Mouse (Mus musculus) midbrain, embryonic 12.5 days (tissue): Measurements from ENCODE around the gene Fyn. TPM values are rescaled to one million over a fixed set of nuclear protein-coding genes. Genes with fewer than 3 reads are reported as not detected.

Source experiments
- ATAC-seq: fragments of 200-750 bp; cut with Nextera tagmentation; 2 replicates; pipeline ENCODE4 v1.8.0; 2017; ENCODE audit warnings: low read depth, moderate TSS enrichment, moderate library complexity; ENCODE audit not compliant: low FRiP score
- H3K27ac ChIP-seq: fragments of 300-500 bp; sonication (generic); replicated peaks from 2 replicates; pipeline ENCODE4 v1.5.1; 2016; ENCODE audit warnings: mild to moderate bottlenecking
- H3K27me3 ChIP-seq: fragments of 300-500 bp; sonication (generic); 2 replicates; pipeline ENCODE4 v1.6.1; 2016; ENCODE audit warnings: mild to moderate bottlenecking
- H3K36me3 ChIP-seq: fragments of 300-500 bp; sonication (generic); 2 replicates; pipeline ENCODE4 v1.6.1; 2016
- H3K4me1 ChIP-seq: fragments of 300-500 bp; sonication (generic); 2 replicates; pipeline ENCODE4 v1.6.1; 2016
- H3K4me2 ChIP-seq: fragments of 300-500 bp; sonication (generic); replicated peaks from 2 replicates; pipeline ENCODE4 v1.6.1; 2016; ENCODE audit warnings: mild to moderate bottlenecking, moderate library complexity
- H3K4me3 ChIP-seq: fragments of 300-500 bp; sonication (generic); 2 replicates; pipeline ENCODE4 v1.5.1; 2016; ENCODE audit warnings: mild to moderate bottlenecking
- H3K9ac ChIP-seq: fragments of 300-500 bp; sonication (generic); replicated peaks from 2 replicates; pipeline ENCODE4 v1.6.1; 2016; ENCODE audit warnings: mild to moderate bottlenecking, moderate library complexity
- H3K9me3 ChIP-seq: fragments of 300-500 bp; sonication (generic); 2 replicates; pipeline ENCODE4 v1.6.1; 2016; ENCODE audit warnings: mild to moderate bottlenecking
- WGBS: fragments of 180-500 bp; shearing (Covaris S2); methylation state at CpG from one replicate; pipeline ENCODE4 v1.1.7; 2016; 5-methylcytosine and 5-hydroxymethylcytosine counted together
- polyA plus RNA-seq: library from polyadenylated mRNA; unstranded; fragments of >200 nt; fragmentation: Nextera tagmentation; extraction: Ambion mirVana; gene quantifications from 2 replicates; pipeline ENCODE4 v1.2.1, GENCODE M21; 2016

Gene Fyn
- polyA plus RNA-seq, 1 experiment from 2014 or later, result 52.7 TPM

DNA sequence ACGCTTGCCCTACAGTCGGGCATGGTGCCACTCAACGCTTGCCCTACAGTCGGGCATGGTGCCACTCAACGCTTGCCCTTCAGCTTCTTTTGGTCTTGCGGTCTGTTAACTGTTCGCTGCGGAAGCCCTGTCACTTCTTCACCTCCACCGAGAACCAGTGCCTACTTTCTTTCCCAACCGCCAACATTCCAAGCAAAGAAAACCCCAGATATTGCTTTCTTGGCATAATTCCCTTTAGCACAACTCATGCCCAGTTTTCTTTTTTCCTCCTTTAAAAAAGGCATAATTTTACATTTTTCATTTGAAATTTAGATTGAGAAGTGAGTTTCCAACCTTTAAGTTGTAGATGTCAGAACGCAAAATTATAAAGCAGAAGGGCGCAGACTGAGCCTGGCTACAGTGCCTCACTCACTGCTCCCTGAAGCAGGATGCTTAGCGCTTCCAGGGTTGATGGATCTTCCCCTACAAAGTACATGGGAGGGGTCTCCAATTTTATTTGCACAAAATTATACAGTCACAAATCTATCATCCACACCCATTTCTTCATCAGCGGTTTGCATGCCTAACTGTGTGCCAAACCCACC, 18.8 kb upstream of the Fyn start:
- H3K4me1 ChIP-seq, result 0 out of 2 replicates have a peak, but pooled peaks cover 3% of the 10 kb centered on the region
- 96% methylated on average over 14 of the region's 14 CpGs for WGBS
- no peak overlapping the region for H3K4me3 ChIP-seq
- H3K36me3 ChIP-seq, result no peaks in the 10 kb centered on the region
- H3K9ac ChIP-seq, result no peak overlapping the region
- no peaks in the 10 kb centered on the region for H3K27me3 ChIP-seq
- ATAC-seq, result no peak
- no peak overlapping the region for H3K4me2 ChIP-seq
- no peaks in the 10 kb centered on the region for H3K9me3 ChIP-seq
- H3K27ac ChIP-seq, result no peak overlapping the region

DNA sequence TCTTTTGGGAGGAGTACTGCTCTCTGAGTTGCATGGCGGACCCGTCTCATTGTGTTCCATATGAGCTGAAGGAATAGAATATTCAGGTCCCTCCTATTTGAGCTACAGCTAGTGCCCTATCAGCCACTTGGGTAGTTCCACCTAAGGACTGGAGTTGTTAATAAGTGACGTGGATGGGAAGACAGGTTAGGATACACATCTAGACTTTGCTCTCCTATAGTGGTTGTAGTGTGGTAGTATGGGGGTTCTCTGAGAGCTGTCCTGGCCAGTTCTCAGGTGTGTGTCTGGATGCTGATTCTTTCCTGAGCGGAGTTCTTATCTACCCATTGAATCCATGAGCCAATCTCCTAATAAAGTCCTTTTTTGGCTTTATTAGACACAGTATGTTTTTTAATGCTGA, 4.5 kb upstream of the Fyn start:
- Histone ChIP-seq H3K27me3 (no peaks in the 10 kb centered on the region), H3K4me3 (no peak overlapping the region), H3K27ac (no peak overlapping the region), H3K9me3 (no peaks in the 10 kb centered on the region), H3K4me2 (no peak overlapping the region), H3K36me3 (no peaks in the 10 kb centered on the region), H3K4me1 (0 out of 2 replicates have a peak, but pooled peaks cover 6% of the 10 kb centered on the region), H3K9ac (no peak overlapping the region)
- ATAC-seq, result no peak
- 86% methylated on average over 4 of the region's 4 CpGs for WGBS

DNA sequence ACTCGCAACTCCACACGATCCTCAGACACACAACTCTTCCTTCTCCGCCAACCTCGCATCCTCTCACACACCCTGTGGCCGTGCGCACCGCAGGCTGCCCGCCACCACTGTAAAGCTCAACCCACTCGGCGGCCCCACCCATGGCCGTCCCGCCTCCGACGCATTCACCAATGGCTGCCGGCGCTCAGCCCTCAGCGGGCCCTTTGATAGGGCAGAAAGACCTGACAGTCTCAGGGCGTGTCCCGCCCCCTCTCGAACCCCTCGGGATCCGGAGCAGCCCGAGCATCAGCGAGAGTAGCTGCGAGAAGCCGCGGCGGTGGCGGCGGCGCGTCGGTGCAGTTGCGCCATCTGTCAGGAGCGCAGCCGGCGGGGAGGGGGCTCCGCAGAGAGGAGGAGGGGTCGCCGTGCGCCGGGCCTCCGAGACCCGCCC, 862 bp downstream of the Fyn start:
- peak overlapping the region; percentile 74 for H3K4me2 ChIP-seq
- H3K9ac ChIP-seq, result peak overlapping the region; percentile 93
- under 1% methylated on average over 32 of the region's 44 CpGs for WGBS
- peak overlapping the region; percentile 97 for H3K27ac ChIP-seq
- H3K36me3 ChIP-seq, result no peaks in the 10 kb centered on the region
- ATAC-seq, result peak; percentile 99
- H3K4me3 ChIP-seq, result peak overlapping the region; percentile 90
- H3K27me3 ChIP-seq, result no peaks in the 10 kb centered on the region
- H3K9me3 ChIP-seq, result no peaks in the 10 kb centered on the region
- H3K4me1 ChIP-seq, result peaks cover 38% of the 10 kb centered on the region

DNA sequence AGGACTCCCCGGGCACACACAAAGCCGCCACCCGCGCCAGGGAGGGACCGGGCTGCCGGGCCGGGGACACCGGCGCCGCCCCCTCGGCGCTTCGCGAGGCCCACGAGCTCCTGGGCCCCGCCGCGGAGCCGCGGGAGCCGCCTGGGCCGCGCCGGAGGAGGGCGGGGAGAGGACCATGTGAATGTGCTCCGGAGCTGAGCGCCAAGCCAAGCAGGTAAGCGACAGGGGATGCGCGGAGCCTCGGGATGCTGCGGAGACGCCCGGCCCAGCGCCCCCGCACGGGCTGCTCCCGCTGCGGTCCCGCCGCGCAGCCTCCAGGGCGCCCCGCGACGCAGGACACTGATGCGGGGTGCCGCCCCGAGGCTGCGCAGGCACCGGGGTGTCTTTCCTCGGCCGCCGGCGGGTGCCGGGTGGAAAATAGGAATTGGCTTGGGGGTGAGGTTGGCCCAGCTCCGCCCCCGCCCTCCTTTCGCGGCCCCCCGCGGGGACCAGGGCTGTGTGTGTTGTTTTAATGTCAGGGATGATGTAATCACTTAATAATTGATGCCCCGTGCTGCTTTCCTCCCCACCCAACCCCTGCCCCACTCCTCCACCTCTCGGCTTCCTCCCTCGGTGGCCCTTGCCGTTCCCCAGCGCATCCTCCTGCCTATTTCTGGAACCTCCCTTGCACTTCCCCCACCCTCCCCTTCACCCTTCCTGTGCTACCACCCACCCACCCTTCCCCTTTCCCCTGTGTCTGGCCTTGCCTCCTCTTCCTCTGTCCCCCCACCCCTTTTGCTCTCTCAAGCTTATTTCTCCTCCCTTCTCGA, 1.5 kb downstream of the Fyn start:
- Histone ChIP-seq H3K9ac (peak overlapping the region; percentile 93), H3K9me3 (no peaks in the 10 kb centered on the region), H3K4me3 (peak overlapping the region; percentile 90), H3K27ac (peak overlapping the region; percentile 97), H3K36me3 (no peaks in the 10 kb centered on the region), H3K4me1 (peaks cover 38% of the 10 kb centered on the region), H3K27me3 (no peaks in the 10 kb centered on the region), H3K4me2 (peak overlapping the region; percentile 74)
- WGBS, result under 1% methylated on average over 55 of the region's 68 CpGs
- ATAC-seq, result peak; percentile 39

DNA sequence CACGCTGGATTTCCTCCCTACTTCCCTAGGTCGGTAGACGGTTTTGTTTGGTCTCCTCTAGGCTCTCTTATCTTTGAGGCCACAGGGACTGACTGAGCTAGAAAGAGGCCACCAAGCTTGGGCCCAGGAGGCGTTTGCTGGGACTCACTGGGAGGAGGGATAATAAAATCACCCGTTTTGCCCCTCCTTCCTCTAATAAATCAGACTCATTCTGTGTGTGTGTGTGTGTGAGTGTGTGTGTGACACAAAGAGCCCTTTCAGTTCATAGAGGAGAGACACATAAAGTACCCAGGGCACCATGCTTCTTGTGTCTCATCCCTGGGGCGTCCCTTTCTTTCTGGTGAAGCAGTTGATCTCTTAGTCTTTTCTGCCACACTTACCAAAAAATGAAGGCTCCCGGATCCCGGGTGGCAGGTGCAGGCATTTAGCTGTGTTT, 2.1 kb downstream of the Fyn start:
- H3K27ac ChIP-seq, result peak overlapping the region; percentile 97
- WGBS, result 3% methylated on average over 8 of the region's 8 CpGs
- no peaks in the 10 kb centered on the region for H3K36me3 ChIP-seq
- H3K9me3 ChIP-seq, result no peaks in the 10 kb centered on the region
- H3K27me3 ChIP-seq, result no peaks in the 10 kb centered on the region
- peak; percentile 2 for ATAC-seq
- peak overlapping the region; percentile 90 for H3K4me3 ChIP-seq
- H3K4me2 ChIP-seq, result peak overlapping the region; percentile 74
- H3K9ac ChIP-seq, result peak overlapping the region; percentile 93
- H3K4me1 ChIP-seq, result peaks cover 38% of the 10 kb centered on the region

DNA sequence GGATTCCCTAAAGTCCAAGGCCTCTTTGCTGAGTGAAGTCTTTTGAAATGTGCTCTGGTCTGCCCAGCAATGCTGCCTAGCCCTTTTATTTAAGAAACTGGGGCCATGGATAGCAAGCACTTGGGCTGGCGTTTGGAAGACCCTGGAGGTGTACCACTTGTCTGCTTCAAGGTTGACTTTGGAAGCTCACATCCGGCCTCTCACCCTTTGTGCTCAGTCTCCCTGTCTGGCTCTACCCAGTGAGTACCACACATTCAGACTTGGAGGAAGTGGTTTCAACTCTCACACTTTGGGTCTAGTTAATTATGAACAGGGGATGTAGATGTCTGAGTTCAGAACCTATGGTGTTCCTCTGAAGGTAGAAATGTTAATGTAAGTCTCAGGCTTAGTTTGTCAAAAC, 2.8 kb downstream of the Fyn start:
- Histone ChIP-seq H3K4me3 (peak overlapping the region; percentile 90), H3K9ac (peak overlapping the region; percentile 93), H3K36me3 (no peaks in the 10 kb centered on the region), H3K4me2 (peak overlapping the region; percentile 74), H3K27ac (0 out of 2 replicates have a peak overlapping the region, but pooled peaks have one; percentile 97), H3K9me3 (no peaks in the 10 kb centered on the region), H3K27me3 (no peaks in the 10 kb centered on the region), H3K4me1 (peaks cover 40% of the 10 kb centered on the region)
- ATAC-seq, result no peak
- 46% methylated on average over 2 of the region's 2 CpGs for WGBS

DNA sequence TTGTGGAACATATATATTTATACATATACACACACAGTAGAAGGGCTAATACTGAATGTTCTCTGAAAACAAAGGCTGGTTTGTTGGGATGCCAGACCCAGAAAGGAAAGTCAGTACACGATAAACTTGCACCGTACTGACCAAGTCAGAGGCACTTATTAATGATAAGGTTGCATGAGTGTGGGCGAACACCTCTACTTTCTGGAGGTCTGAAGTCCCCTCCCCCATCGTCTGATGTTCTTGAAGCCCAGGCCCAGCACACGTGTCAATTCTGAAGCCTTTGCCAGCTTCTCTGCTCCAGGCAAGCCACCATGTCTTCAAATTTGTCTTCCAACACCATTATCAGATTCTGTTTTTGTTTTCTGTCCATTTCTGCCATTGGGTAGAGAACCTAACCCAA, 3.3 kb downstream of the Fyn start:
- Histone ChIP-seq H3K9ac (no peak overlapping the region), H3K36me3 (no peaks in the 10 kb centered on the region), H3K27ac (no peak overlapping the region), H3K4me2 (peak overlapping the region; percentile 74), H3K4me3 (no peak overlapping the region), H3K27me3 (no peaks in the 10 kb centered on the region), H3K4me1 (peaks cover 45% of the 10 kb centered on the region), H3K9me3 (no peaks in the 10 kb centered on the region)
- ATAC-seq, result no peak
- WGBS, result 89% methylated on average over 5 of the region's 5 CpGs

DNA sequence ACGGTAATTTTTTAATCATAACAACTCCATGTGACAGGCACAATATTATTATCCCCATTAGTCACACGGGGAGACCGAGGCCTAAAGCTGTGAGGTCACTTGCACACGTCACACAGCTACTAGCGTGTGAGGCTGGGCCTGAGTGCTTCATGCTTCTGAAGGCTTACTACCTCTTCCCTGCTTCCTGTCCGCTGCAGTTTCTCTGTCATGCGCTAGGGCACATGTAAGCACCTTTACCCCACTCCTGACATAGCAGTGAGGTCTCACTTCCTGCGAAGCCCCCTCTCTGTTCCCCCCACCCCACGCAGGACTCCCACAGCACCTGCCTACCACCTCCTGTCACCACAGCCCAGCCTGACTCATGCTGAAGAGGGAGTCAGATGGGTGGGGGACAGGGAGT, 8.0 kb downstream of the Fyn start:
- H3K9me3 ChIP-seq, result no peaks in the 10 kb centered on the region
- H3K9ac ChIP-seq, result no peak overlapping the region
- no peak overlapping the region for H3K27ac ChIP-seq
- peaks cover 3% of the 10 kb centered on the region; the same call in 1 of the 2 replicates for H3K36me3 ChIP-seq
- H3K27me3 ChIP-seq, result no peaks in the 10 kb centered on the region
- no peak overlapping the region for H3K4me3 ChIP-seq
- no peak for ATAC-seq
- H3K4me2 ChIP-seq, result no peak overlapping the region
- 89% methylated on average over 9 of the region's 9 CpGs for whole genome bisulfite sequencing
- peaks cover 50% of the 10 kb centered on the region for H3K4me1 ChIP-seq

DNA sequence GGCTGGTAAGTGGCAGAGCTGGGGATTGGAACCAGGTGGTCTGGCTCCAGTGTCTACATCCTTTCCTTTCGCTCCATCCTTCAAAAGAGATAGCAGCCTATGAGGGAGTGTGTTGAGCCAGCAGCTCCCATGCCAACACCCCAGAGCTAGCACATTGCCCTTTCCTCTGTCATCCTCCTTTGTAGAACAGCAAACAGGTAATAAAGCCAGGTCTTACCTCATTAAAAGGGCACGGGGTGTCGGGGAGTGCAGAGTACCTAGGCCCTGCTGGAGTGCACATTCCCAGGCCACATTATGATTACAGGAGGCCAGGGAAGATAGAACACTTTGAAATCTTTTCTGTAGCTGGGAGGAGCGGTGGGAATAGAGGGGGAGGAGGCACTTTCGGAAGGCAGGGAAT, 8.6 kb downstream of the Fyn start:
- no peaks in the 10 kb centered on the region for H3K9me3 ChIP-seq
- H3K27ac ChIP-seq, result no peak overlapping the region
- no peak overlapping the region for H3K4me2 ChIP-seq
- no peak overlapping the region for H3K9ac ChIP-seq
- peaks cover 44% of the 10 kb centered on the region for H3K4me1 ChIP-seq
- no peak for ATAC-seq
- H3K36me3 ChIP-seq, result peaks cover 3% of the 10 kb centered on the region; the same call in 1 of the 2 replicates
- no peaks in the 10 kb centered on the region for H3K27me3 ChIP-seq
- H3K4me3 ChIP-seq, result no peak overlapping the region
- 88% methylated on average over 5 of the region's 5 CpGs for WGBS

DNA sequence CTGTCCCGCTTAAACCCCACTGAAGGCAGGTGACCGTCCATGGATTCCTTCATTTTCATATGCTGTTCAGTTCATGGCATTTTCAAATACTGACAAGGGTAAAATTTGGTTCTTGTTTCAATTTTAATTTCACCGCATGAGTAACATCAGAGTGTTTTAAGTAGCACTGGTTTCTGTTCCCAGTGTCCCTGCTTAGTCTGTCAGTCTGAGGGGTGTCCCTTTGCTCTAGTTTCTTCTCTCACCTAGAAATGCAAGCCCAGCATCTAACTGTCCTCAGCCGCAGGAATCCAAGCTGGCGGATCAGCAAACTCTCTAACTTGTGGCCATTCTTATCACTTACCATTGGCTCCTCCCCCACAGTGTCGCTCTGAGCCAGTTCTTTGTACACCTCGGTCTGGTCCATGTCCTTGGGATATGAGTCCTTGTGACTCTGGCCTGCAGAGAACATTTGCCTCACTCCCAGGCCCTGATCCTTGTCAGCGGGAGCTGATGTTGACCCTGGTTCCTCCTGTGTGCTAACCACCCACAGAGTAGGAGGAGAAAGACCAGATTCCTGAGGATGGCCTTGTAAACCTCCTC, 9.5 kb downstream of the Fyn start:
- peaks cover 3% of the 10 kb centered on the region; the same call in 1 of the 2 replicates for H3K36me3 ChIP-seq
- H3K27me3 ChIP-seq, result no peaks in the 10 kb centered on the region
- 91% methylated on average over 8 of the region's 8 CpGs for WGBS
- no peak overlapping the region for H3K4me2 ChIP-seq
- no peak overlapping the region for H3K27ac ChIP-seq
- H3K4me1 ChIP-seq, result peaks cover 40% of the 10 kb centered on the region
- no peaks in the 10 kb centered on the region for H3K9me3 ChIP-seq
- no peak overlapping the region for H3K9ac ChIP-seq
- no peak overlapping the region for H3K4me3 ChIP-seq
- ATAC-seq, result no peak

DNA sequence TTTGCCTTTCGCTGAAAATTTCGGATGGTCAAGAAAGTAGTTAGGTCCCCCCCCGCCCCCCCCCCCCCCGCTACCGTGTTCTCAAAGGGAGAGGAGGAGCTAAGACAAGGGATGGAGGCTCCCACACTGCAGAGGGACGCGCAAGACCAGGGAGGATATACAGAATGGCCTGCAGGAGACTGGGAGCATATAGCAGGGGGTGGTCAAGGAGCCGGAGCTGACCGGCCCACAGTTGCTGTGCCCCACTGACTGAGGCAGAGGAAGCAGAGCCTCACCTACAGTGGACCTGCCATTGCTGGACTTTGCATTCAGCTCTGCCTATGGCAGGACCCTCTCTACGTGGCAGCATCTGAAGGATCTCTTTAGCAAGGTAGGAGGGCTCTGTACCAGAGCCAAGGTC, 10.6 kb downstream of the Fyn start:
- 66% methylated on average over 10 of the region's 10 CpGs for WGBS
- no peak overlapping the region for H3K27ac ChIP-seq

More for the DNA sequence above, 10.6 kb downstream of the Fyn start:
- Histone ChIP-seq H3K27me3 (no peaks in the 10 kb centered on the region), H3K9me3 (no peaks in the 10 kb centered on the region), H3K4me3 (no peak overlapping the region), H3K36me3 (peaks cover 3% of the 10 kb centered on the region; the same call in 1 of the 2 replicates), H3K9ac (no peak overlapping the region), H3K4me2 (no peak overlapping the region), H3K4me1 (peaks cover 31% of the 10 kb centered on the region)
- no peak for ATAC-seq
